Mouse (Mus musculus): ENCODE results near the gene Klhdc2. TPM values are rescaled to one million over a fixed set of nuclear protein-coding genes. Genes with fewer than 3 reads are reported as not detected.

Klhdc2 gene
- polyA plus RNA-seq, 1 experiment, result 29.5 TPM

- Histone ChIP-seq H3K4me1 (ENCODE audit: control insufficient read depth, insufficient read depth, low read length) (no peaks in the 10 kb centered on the region), H3K4me3 (replicated peaks; ENCODE audit: extremely low read depth, low read depth, low read length) (no peak overlapping the region)
- 92% methylated on average over 2 of the region's 2 CpGs for WGBS
- peak; percentile 23 for DNase-seq
- no peak for TF ChIP-seq POLR2A (IDR thresholded peaks at IDR 0.05; ENCODE audit: borderline replicate concordance, extremely low read depth, low read depth, low read length)
- peak; percentile 11; the same call in 1 of the 2 replicates for TF ChIP-seq CTCF (IDR thresholded peaks at IDR 0.05; ENCODE audit: insufficient read depth, low read length)
Observed at GRCm38 (mm10) chr12:69333547-69333946, 37.1 kb downstream of the Klhdc2 start.

DNA sequence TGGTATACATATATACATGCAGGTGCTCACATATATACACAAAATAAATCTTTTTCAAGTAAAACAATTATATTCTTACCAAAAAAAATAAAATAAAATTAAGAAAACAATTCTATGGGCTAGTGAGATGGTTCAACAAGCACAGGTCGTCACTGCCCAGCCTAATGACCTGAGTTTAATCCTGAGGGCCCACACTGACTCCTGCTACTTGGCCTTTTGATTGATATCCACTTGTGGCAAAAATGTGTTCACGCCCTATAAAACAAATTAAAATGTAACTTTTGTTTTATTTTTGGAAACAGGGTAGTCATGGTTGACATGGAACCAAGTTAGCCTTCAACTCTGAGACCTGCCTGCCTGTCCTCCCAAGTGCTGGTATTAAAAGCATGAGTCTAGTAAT, 53.4 kb downstream of the Klhdc2 start:
- TF ChIP-seq CTCF (IDR thresholded peaks at IDR 0.05; ENCODE audit: insufficient read depth, low read length), result no peak
- no peak for TF ChIP-seq POLR2A (IDR thresholded peaks at IDR 0.05; ENCODE audit: borderline replicate concordance, extremely low read depth, low read depth, low read length)
- 69% methylated on average over 2 of the region's 2 CpGs for WGBS
- Histone ChIP-seq H3K4me1 (ENCODE audit: control insufficient read depth, insufficient read depth, low read length) (no peaks in the 10 kb centered on the region), H3K4me3 (replicated peaks; ENCODE audit: extremely low read depth, low read depth, low read length) (no peak overlapping the region)
- DNase-seq, result no peak

- TF ChIP-seq CTCF (IDR thresholded peaks at IDR 0.05; ENCODE audit: insufficient read depth, low read length) (no peak), POLR2A (IDR thresholded peaks at IDR 0.05; ENCODE audit: borderline replicate concordance, extremely low read depth, low read depth, low read length) (no peak)
- WGBS, result 81% methylated on average over 1 of the region's 1 CpGs
Observed at GRCm38 (mm10) chr12:69351685-69352084, 55.2 kb downstream of the Klhdc2 start.

GRCm38 (mm10) chr12:69356546-69357299, 60.2 kb downstream of the Klhdc2 start, which contains the start of gene Nemf:
TSS of gene Nemf (minus strand) at chr12:69357165.
- peak within 1 kb of the TSS; percentile 90 for H3K4me3 ChIP-seq (replicated peaks; ENCODE audit: extremely low read depth, low read depth, low read length)
- peak; percentile 82 for DNase-seq
- TF ChIP-seq POLR2A (IDR thresholded peaks at IDR 0.05; ENCODE audit: borderline replicate concordance, extremely low read depth, low read depth, low read length) (peak; percentile 98), CTCF (IDR thresholded peaks at IDR 0.05; ENCODE audit: insufficient read depth, low read length) (no peak)
- under 1% methylated on average over 50 of the region's 50 CpGs for WGBS
- no peaks in the 10 kb centered on the region; the same call in 1 of the 2 replicates for H3K4me1 ChIP-seq (ENCODE audit: control insufficient read depth, insufficient read depth, low read length)

More at GRCm38 (mm10) chr12:69351685-69352084, 55.2 kb downstream of the Klhdc2 start:
- Histone ChIP-seq H3K4me1 (ENCODE audit: control insufficient read depth, insufficient read depth, low read length) (no peaks in the 10 kb centered on the region; the same call in 1 of the 2 replicates), H3K4me3 (replicated peaks; ENCODE audit: extremely low read depth, low read depth, low read length) (no peak overlapping the region)
- no peak for DNase-seq

DNA sequence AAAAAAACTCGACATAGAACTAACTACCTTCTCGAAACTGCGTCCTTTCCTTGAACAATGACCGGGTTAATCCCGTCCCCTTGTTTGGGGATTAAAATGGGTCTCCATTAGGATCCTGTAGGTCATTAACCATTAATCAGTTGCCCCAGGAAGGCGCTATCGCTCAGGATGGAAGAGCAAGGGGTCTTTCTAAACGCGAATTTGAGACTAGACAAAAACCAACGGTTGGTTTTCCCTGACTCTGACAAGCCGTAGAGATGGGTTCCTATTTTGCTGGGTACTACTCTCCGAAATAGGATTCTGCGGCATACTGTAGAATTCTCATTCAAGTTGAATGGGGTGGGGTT, 60.8 kb downstream of the Klhdc2 start:
- no peak for DNase-seq
- 4% methylated on average over 13 of the region's 13 CpGs for WGBS
- TF ChIP-seq POLR2A (IDR thresholded peaks at IDR 0.05; ENCODE audit: borderline replicate concordance, extremely low read depth, low read depth, low read length) (no peak), CTCF (IDR thresholded peaks at IDR 0.05; ENCODE audit: insufficient read depth, low read length) (no peak)
- Histone ChIP-seq H3K4me1 (ENCODE audit: control insufficient read depth, insufficient read depth, low read length) (no peaks in the 10 kb centered on the region; the same call in 1 of the 2 replicates), H3K4me3 (replicated peaks; ENCODE audit: extremely low read depth, low read depth, low read length) (peak overlapping the region; percentile 90)

Other genes with a start within 250 kb of the Klhdc2 start
- 892 and 1,117 TPM in 2 replicates for gene Rps29, start 137.5 kb upstream of the Klhdc2 start, polyA plus RNA-seq (2012; rRNA removed)
- 0.34 TPM in 1 of 2 replicates, not detected in the other for gene Lrr1, start 127.9 kb upstream of the Klhdc2 start, polyA plus RNA-seq (2012; rRNA removed)
- 93.5 and 107 TPM in 2 replicates for gene Rpl36al, start 112.6 kb upstream of the Klhdc2 start, polyA plus RNA-seq (2012; rRNA removed)
- gene Mgat2, start 112.5 kb upstream of the Klhdc2 start, polyA plus RNA-seq (2012; rRNA removed), result 16.4 and 19.4 TPM in 2 replicates
- 0.21 TPM in 1 of 2 replicates, not detected in the other for gene Gm49383, start 99.6 kb upstream of the Klhdc2 start, polyA plus RNA-seq (2012; rRNA removed)
- gene Dnaaf2, start 98.3 kb upstream of the Klhdc2 start, polyA plus RNA-seq (2012; rRNA removed), result 4.0 and 5.0 TPM in 2 replicates
- gene Gm49384, start 92.4 kb upstream of the Klhdc2 start, polyA plus RNA-seq (2012; rRNA removed), result not detected in 2 replicates
- gene Pole2, start 68.5 kb upstream of the Klhdc2 start, polyA plus RNA-seq (2012; rRNA removed), result 1.7 and 2.9 TPM in 2 replicates
- gene Klhdc1, start 55.5 kb upstream of the Klhdc2 start, polyA plus RNA-seq (2012; rRNA removed), result 0.87 and 4.8 TPM in 2 replicates
- 3.2 and 6.4 TPM in 2 replicates for gene Nemf, start 60.5 kb downstream of the Klhdc2 start, polyA plus RNA-seq (2012; rRNA removed)
- 164 and 217 TPM in 2 replicates for gene Arf6, start 75.5 kb downstream of the Klhdc2 start, polyA plus RNA-seq (2012; rRNA removed)
- gene Gm9887, start 75.8 kb downstream of the Klhdc2 start, polyA plus RNA-seq (2012; rRNA removed), result 2.3 and 5.2 TPM in 2 replicates